Mouse (Mus musculus) hindbrain, embryonic 15.5 days (tissue): ENCODE data around the gene Ecsit. TPM values are rescaled to one million over a fixed set of nuclear protein-coding genes. Genes with fewer than 3 reads are reported as not detected.

Source experiments
- ATAC-seq: fragments of 200-750 bp; cut with Nextera tagmentation; 2 replicates; pipeline ENCODE4 v1.8.0; 2017; ENCODE audit warnings: low read depth, moderate number of reproducible peaks, moderate TSS enrichment; ENCODE audit not compliant: low FRiP score
- H3K27ac ChIP-seq: fragments of 300-500 bp; sonication (generic); replicated peaks from 2 replicates; pipeline ENCODE4 v1.5.1; 2015; ENCODE audit warnings: mild to moderate bottlenecking, inconsistent platforms
- H3K27me3 ChIP-seq: fragments of 300-500 bp; sonication (generic); 2 replicates; pipeline ENCODE4 v1.6.1; 2015; ENCODE audit warnings: control low read depth, inconsistent platforms
- H3K36me3 ChIP-seq: fragments of 300-500 bp; sonication (generic); 2 replicates; pipeline ENCODE4 v1.6.1; 2015; ENCODE audit warnings: control low read depth, inconsistent platforms
- H3K4me1 ChIP-seq: fragments of 300-500 bp; sonication (generic); replicated peaks from 2 replicates; pipeline ENCODE4 v1.6.1; 2015; ENCODE audit warnings: control low read depth, inconsistent platforms
- H3K4me2 ChIP-seq: fragments of 300-500 bp; sonication (generic); 2 replicates; pipeline ENCODE4 v1.6.1; 2015; ENCODE audit warnings: moderate library complexity, mild to moderate bottlenecking, inconsistent platforms
- H3K4me3 ChIP-seq: fragments of 300-500 bp; sonication (generic); 2 replicates; pipeline ENCODE4 v1.5.1; 2015; ENCODE audit warnings: mild to moderate bottlenecking, inconsistent platforms
- H3K9ac ChIP-seq: fragments of 300-500 bp; sonication (generic); 2 replicates; pipeline ENCODE4 v1.6.1; 2015; ENCODE audit warnings: inconsistent platforms
- H3K9me3 ChIP-seq: fragments of 300-500 bp; sonication (generic); 2 replicates; pipeline ENCODE4 v1.6.1; 2016; ENCODE audit warnings: control low read depth, inconsistent platforms
- WGBS: fragments of 180-500 bp; shearing (Covaris S2); methylation state at CpG from one replicate; pipeline ENCODE4 v1.1.7; 2015; 5-methylcytosine and 5-hydroxymethylcytosine counted together
- polyA plus RNA-seq: library from polyadenylated mRNA; unstranded; fragments of >200 nt; fragmentation: Nextera tagmentation; extraction: Ambion mirVana; gene quantifications from 2 replicates; pipeline ENCODE4 v1.2.1, GENCODE M21; 2015

The Ecsit gene
- 56.0 and 63.5 TPM in 2 replicates for polyA plus RNA-seq

- Histone ChIP-seq H3K27me3 (no peaks in the 10 kb centered on the region), H3K4me1 (peaks cover 14% of the 10 kb centered on the region), H3K27ac (peak within 1 kb of the TSS; percentile 83), H3K4me3 (peak within 1 kb of the TSS; percentile 79), H3K9ac (peak within 1 kb of the TSS; percentile 63), H3K36me3 (no peaks in the 10 kb centered on the region), H3K9me3 (no peaks in the 10 kb centered on the region), H3K4me2 (peak within 1 kb of the TSS; percentile 67)
- WGBS, result under 1% methylated on average over 48 of the region's 48 CpGs
- ATAC-seq, result peak; percentile 98
These were observed at the start of gene Ecsit for GRCm38 (mm10) chr9:22085022-22085834. Gene Ecsit, minus strand, starts transcription at chr9:22085438.

DNA sequence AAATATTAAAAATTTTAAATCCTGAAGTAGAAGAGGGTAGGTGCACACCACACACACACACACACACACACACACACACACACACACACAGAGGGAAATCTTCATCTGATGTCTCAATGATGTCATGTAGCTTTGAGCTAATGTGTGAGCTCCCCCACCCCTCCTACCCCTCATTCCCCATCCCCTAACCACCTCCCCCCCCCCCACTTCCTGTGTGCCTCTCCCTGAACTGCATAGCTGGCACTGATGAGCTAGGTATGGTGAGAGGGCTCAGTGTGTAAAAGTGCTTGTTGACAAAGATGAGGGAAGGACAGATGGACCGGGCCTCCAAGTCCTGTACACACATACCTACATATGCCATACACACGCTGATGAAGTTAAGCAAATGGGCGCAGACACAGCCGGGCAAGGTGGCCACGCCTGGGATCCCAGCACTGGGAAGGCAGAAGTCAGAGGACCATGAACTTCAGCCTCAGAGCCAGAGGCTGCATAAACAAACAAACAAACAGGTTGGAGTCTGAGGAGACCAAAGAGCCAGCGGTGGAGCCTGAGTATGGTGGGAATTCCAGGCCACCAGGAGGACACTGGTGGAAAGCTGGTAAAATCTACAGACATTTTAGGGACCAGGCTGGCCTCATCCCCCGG is 49.1 kb upstream of the Ecsit start:
- no peak for ATAC-seq
- 89% methylated on average over 7 of the region's 7 CpGs for WGBS
- peaks cover 5% of the 10 kb centered on the region; the same call in 1 of the 2 replicates for H3K4me1 ChIP-seq

DNA sequence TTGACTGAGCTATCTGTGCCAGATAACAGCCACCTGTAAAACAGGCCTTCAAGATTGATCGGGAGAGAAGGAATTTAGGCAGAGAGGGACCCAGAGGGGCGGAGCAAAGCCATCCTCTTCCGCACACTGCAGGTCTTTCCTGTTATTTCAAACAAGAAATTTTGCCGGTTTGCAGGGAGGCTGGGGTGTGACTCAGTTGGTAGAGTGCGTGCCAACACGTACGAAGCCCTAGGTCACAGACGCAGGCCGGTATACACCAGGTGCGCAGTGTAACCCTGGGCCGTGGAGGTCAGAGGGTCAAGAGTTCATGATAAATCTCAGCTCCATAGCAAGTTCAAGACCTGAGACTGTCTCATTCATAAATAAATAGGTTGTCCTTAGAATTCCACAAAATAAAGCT is 47.0 kb upstream of the Ecsit start:
- Histone ChIP-seq H3K4me1 (peaks cover 5% of the 10 kb centered on the region; the same call in 1 of the 2 replicates), H3K9ac (no peak overlapping the region), H3K9me3 (no peaks in the 10 kb centered on the region), H3K36me3 (no peaks in the 10 kb centered on the region), H3K4me2 (peak overlapping the region; percentile 31), H3K27ac (no peak overlapping the region), H3K27me3 (peaks cover 22% of the 10 kb centered on the region; the same call in 1 of the 2 replicates), H3K4me3 (no peak overlapping the region)
- WGBS, result 59% methylated on average over 11 of the region's 11 CpGs
- no peak for ATAC-seq

More for the DNA sequence above, 49.1 kb upstream of the Ecsit start:
- no peaks in the 10 kb centered on the region for H3K36me3 ChIP-seq
- H3K4me2 ChIP-seq, result no peak overlapping the region
- no peak overlapping the region for H3K27ac ChIP-seq
- peaks cover 26% of the 10 kb centered on the region; the same call in 1 of the 2 replicates for H3K27me3 ChIP-seq
- H3K4me3 ChIP-seq, result no peak overlapping the region
- no peaks in the 10 kb centered on the region for H3K9me3 ChIP-seq
- no peak overlapping the region for H3K9ac ChIP-seq

DNA sequence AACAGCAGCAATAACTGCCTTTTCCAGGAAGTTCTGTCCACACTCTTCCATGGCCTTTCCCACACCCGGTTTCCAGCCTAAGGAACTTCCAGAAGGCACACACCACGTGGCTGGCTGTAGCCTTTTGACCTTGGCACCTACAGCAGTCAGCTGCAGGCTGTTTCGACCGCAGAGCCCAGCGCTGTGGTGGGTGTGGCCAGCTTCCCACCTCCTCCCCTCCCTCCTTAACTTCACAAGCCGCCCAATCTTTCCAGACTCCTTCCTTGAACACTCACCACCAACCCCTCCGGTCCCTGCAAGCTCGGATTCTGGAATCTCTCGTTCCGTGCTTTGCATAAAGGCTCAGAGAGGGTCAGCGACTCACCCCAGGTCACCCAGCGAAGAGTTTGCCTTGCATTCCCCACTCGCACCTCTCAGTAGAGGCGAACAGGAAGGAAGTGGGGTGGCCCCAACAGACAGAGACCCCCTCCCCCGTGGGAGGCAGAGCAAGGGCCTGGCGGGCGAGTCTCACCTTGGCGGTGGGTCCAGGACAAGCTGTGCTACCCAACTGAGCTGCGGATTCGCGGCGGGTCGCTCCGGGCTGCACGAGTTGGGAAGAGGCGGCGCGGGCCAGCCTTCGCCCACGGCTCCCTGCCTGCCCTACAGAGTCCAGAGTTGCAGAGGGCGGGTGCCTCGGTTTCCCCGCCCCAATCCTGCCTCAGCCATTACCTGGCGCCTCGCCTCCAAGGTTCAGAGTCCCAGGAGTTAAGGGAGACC is 46.2 kb upstream of the Ecsit start:
- peak overlapping the region; percentile 31 for H3K4me2 ChIP-seq
- no peak overlapping the region for H3K4me3 ChIP-seq
- H3K36me3 ChIP-seq, result no peaks in the 10 kb centered on the region
- no peak overlapping the region for H3K9ac ChIP-seq
- peaks cover 22% of the 10 kb centered on the region; the same call in 1 of the 2 replicates for H3K27me3 ChIP-seq
- no peak overlapping the region for H3K27ac ChIP-seq
- WGBS, result 1% methylated on average over 35 of the region's 35 CpGs
- no peak for ATAC-seq
- H3K9me3 ChIP-seq, result no peaks in the 10 kb centered on the region
- H3K4me1 ChIP-seq, result peaks cover 5% of the 10 kb centered on the region; the same call in 1 of the 2 replicates

- Histone ChIP-seq H3K4me1 (no peaks in the 10 kb centered on the region), H3K4me2 (no peak overlapping the region), H3K27me3 (0 out of 2 replicates have a peak, but pooled peaks cover 1% of the 10 kb centered on the region), H3K4me3 (no peak overlapping the region), H3K9ac (no peak overlapping the region), H3K27ac (no peak overlapping the region), H3K9me3 (no peaks in the 10 kb centered on the region), H3K36me3 (no peaks in the 10 kb centered on the region)
- WGBS, result 89% methylated on average over 15 of the region's 15 CpGs
- ATAC-seq, result no peak
These were observed 40.2 kb upstream of the Ecsit start for GRCm38 (mm10) chr9:22125246-22126027.

DNA sequence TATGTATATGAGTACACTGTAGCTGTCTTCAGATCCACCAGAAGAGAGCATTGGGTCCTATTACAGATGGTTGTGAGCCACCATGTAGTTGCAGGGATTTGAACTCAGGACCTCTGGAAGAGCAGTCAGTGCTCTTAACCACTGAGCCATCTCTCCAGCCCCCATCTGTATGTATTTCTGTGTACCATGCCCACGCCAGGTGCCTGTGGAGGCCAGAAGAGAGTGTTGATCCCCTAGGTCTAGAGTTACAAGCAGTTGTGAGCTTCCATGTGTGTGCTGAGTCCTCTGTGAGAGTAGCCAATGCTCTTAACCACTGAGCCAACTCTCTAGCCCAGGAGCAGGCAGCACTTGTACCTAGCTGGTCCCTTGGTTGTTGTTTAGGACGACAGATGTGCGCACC is 38.9 kb upstream of the Ecsit start:
- Histone ChIP-seq H3K9ac (no peak overlapping the region), H3K4me3 (no peak overlapping the region), H3K27ac (no peak overlapping the region), H3K4me2 (no peak overlapping the region), H3K36me3 (no peaks in the 10 kb centered on the region), H3K9me3 (no peaks in the 10 kb centered on the region), H3K27me3 (no peaks in the 10 kb centered on the region), H3K4me1 (no peaks in the 10 kb centered on the region)
- no peak for ATAC-seq
- 94% methylated on average over 3 of the region's 3 CpGs for WGBS

- no peak for ATAC-seq
- H3K9me3 ChIP-seq, result no peaks in the 10 kb centered on the region
- whole genome bisulfite sequencing, result 86% methylated on average over 7 of the region's 7 CpGs
- H3K36me3 ChIP-seq, result no peaks in the 10 kb centered on the region
- no peak overlapping the region for H3K9ac ChIP-seq
- no peak overlapping the region for H3K27ac ChIP-seq
- H3K4me3 ChIP-seq, result no peak overlapping the region
- H3K4me1 ChIP-seq, result no peaks in the 10 kb centered on the region
- H3K27me3 ChIP-seq, result no peaks in the 10 kb centered on the region
- H3K4me2 ChIP-seq, result no peak overlapping the region
These were observed 37.9 kb upstream of the Ecsit start for GRCm38 (mm10) chr9:22123069-22123609.

DNA sequence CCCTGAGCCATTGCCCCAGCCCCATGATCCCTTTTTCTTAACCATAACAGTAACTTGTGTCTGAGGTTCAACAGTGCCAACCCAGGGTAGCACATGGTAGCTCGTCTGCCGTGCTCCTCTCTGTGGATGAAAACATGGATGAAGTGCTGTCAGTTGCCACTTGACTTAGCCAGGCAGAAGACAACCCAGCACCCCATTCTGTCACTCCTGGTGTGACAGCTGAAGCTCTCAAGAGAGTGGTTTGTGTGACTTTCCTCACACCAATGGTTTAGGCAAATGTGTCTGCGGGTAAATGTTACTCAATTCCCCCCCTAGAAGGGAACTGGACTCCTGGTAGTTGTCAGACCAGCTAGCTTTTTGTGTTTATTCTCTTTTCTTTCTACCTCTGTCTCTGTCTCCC is 36.8 kb upstream of the Ecsit start:
- no peak overlapping the region for H3K27ac ChIP-seq
- no peak overlapping the region for H3K4me2 ChIP-seq
- no peak overlapping the region for H3K9ac ChIP-seq
- 88% methylated on average over 3 of the region's 3 CpGs for WGBS
- H3K27me3 ChIP-seq, result no peaks in the 10 kb centered on the region
- no peak for ATAC-seq
- no peak overlapping the region for H3K4me3 ChIP-seq
- peaks cover 8% of the 10 kb centered on the region for H3K4me1 ChIP-seq
- no peaks in the 10 kb centered on the region for H3K9me3 ChIP-seq
- H3K36me3 ChIP-seq, result no peaks in the 10 kb centered on the region

- H3K4me3 ChIP-seq, result no peak overlapping the region
- ATAC-seq, result no peak
- no peaks in the 10 kb centered on the region for H3K36me3 ChIP-seq
- H3K27ac ChIP-seq, result no peak overlapping the region
- no peak overlapping the region for H3K4me2 ChIP-seq
- no peak overlapping the region for H3K9ac ChIP-seq
- H3K9me3 ChIP-seq, result no peaks in the 10 kb centered on the region
- no peaks in the 10 kb centered on the region for H3K27me3 ChIP-seq
- H3K4me1 ChIP-seq, result peaks cover 8% of the 10 kb centered on the region
These were observed 36.3 kb upstream of the Ecsit start for GRCm38 (mm10) chr9:22121545-22121944.

GRCm38 (mm10) chr9:22119543-22119942 is 34.3 kb upstream of the Ecsit start:
- Histone ChIP-seq H3K27me3 (no peaks in the 10 kb centered on the region), H3K4me3 (no peak overlapping the region), H3K36me3 (no peaks in the 10 kb centered on the region), H3K4me2 (no peak overlapping the region), H3K4me1 (peaks cover 22% of the 10 kb centered on the region), H3K9me3 (no peaks in the 10 kb centered on the region), H3K9ac (no peak overlapping the region), H3K27ac (no peak overlapping the region)
- ATAC-seq, result no peak
- WGBS, result 89% methylated on average over 4 of the region's 4 CpGs
